Mouse (Mus musculus): ENCODE measurements around the gene Stra6. TPM values are rescaled to one million over a fixed set of nuclear protein-coding genes. Genes with fewer than 3 reads are reported as not detected.

The Stra6 gene
- polyA plus RNA-seq, 1 experiment from 2014 or later: 0.94 TPM

GRCm38 (mm10) chr9:58130909-58131308 lies 67.3 kb downstream of the Stra6 start:
- no peak for DNase-seq (ENCODE audit: low spot score)

DNA sequence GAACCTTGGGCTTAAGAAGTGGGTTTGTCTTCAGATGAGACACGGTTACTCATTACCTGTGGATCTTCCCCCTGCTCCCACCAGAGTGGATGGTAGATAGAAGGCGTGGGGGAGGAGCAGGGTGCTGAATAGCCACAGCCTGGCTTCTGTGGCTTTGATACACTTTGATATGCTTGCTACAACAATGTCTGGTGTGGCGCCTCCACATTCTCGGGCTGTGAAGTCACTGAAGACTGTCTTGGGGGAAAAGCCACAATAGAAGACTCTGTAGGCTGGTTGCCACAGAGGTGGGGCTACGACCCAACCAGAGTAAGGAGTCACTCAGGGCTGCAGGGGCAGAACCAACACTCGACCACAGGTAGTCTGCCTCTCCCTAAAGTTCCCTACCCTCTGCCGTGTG lies 68.1 kb downstream of the Stra6 start:
- peak; percentile 17 for DNase-seq (ENCODE audit: low spot score)

DNA sequence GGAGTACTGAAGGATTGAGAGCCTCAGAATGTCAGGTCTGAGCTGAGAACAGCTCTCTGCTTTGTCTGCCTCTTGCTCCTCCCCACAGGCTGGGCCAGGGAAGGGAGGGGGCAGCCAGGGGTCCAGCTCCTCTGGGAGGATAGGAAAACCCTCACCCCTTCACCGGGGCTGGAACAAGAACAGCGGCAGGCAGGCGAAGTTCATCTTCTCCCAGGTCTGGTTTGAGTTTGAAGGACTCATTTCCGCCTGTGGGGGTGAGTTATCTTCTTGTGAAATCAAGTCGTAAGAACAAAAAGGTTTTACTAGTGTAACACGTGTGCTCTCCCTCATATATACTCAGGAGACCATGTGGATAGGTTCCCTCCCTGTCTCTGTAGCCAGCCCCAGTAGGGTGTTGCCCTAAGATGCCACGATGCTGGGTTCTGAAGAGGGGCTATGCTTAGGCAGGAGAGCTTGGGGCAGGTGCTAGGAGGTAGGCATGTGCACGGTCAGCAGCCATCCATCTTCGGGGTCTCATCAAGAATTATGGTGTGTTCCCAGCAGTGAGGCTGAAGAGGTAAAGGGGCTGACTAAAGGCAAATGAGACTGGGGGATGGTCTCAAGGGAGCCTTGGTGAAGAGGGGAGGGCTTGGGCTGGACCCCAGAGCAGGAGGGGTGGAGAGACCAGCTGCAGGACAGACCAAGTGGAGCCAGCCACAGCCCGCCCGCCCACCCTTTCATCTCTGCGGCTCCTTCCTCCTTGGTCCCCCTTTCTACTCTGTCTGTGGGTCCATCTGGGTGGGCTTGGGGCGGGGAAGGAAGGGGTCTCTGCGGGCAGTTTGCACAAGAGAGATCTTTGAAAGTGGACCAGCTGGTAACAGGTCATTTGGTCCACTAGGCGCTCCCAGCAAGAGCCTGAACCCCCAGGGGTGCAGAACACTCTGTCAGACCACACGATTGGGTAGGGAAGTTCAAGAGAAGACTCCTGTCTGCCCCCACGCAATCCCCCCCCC lies 70.6 kb downstream of the Stra6 start:
- DNase-seq (ENCODE audit: low spot score): peak; percentile 60

DNA sequence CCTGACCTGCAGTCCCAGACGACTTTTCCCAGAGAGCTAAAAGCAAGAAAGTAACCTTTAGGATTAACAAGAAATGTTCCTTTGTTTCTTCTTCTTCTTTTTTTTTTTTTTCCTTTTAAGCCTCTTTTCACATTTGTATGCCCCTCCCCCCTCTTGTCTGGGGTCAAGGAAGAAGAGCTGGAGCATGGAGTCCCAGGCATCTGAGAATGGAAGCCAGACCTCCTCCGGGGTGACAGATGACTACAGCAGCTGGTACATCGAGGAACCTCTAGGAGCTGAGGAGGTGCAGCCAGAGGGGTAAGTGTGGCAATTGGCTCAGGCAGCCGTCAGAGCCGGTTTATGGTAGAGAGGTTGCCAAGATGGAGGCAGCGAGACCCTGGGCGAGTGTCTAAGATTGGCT lies 71.3 kb downstream of the Stra6 start:
- DNase-seq (ENCODE audit: low spot score): no peak

DNA sequence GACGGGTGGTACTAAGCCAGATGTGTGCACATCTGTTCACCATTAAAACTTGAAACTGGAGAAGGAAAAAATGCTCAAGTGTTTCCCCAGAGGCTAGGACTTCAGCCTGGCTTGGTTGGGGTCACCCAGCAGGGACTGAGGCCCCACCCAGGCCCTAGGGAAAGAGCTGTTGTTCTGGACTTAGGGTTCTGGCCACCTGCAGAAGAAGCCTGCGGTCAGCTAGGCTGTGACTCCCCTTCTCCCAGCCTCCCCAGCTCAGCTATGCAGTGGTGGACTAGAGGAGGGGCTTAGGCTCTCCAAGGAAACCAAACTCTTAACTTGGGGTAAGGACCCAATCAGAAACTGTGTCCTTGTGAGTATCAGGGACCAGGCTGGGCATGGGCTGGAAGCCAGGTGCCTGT lies 72.3 kb downstream of the Stra6 start:
- no peak for DNase-seq (ENCODE audit: low spot score)

- peak; percentile 39 for DNase-seq (ENCODE audit: low spot score)
Measured at GRCm38 (mm10) chr9:58139947-58140346, 76.4 kb downstream of the Stra6 start.

- DNase-seq (ENCODE audit: low spot score): no peak
Measured at GRCm38 (mm10) chr9:58143419-58143818, 79.8 kb downstream of the Stra6 start.

DNA sequence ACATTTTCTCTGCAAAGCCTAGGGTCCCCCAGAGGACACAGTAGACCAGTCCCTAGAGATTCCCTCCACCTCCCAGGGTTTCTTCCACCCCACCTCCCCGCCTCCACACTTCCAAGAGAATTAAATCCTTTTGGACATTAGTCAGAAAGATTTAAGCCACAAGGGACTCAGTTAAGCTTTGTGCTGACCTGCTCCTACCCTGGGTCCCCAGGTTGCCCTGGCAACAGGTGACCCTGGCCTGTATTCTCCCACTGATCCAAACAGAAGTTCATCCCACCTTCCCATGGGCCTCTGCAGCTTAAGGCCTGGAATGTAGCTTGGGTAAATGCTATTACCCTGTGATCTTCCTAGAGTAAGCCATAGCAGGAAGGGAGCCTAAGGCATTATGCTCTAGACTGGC lies 81.1 kb downstream of the Stra6 start:
- DNase-seq (ENCODE audit: low spot score): no peak

DNA sequence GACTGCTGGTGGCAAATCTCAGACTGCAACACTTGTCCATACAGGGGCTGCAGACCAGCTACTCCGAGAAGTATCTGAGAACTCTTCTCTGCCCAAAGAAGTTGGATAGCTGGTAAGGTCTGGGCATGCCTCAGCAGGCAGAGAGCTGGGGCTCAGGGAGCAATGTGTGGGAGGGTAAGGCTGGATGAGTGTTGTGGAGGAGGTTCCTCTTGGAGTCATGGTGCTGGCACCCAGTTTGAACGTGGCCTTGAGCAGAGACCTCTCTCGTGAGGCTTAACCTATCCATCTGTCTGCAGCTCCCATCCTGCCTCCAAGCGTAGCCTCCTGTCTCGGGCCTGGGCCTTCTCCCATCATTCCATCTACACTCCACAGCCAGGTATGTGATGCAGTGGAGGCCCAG lies 81.8 kb downstream of the Stra6 start:
- no peak for DNase-seq (ENCODE audit: low spot score)

- DNase-seq (ENCODE audit: low spot score): no peak
Measured at GRCm38 (mm10) chr9:58148806-58149205, 85.2 kb downstream of the Stra6 start.

- DNase-seq (ENCODE audit: low spot score): no peak
Measured at GRCm38 (mm10) chr9:58150733-58151361, 87.3 kb downstream of the Stra6 start.

- no peak for DNase-seq (ENCODE audit: low spot score)
Measured at GRCm38 (mm10) chr9:58153095-58153494, 89.5 kb downstream of the Stra6 start.

GRCm38 (mm10) chr9:58155366-58155765 lies 91.8 kb downstream of the Stra6 start:
- no peak for DNase-seq (ENCODE audit: low spot score)

- no peak for DNase-seq (ENCODE audit: low spot score)
Measured at GRCm38 (mm10) chr9:58156819-58157560, 93.4 kb downstream of the Stra6 start.

- DNase-seq (ENCODE audit: low spot score): no peak
Measured at GRCm38 (mm10) chr9:58157838-58158237, 94.2 kb downstream of the Stra6 start.

DNA sequence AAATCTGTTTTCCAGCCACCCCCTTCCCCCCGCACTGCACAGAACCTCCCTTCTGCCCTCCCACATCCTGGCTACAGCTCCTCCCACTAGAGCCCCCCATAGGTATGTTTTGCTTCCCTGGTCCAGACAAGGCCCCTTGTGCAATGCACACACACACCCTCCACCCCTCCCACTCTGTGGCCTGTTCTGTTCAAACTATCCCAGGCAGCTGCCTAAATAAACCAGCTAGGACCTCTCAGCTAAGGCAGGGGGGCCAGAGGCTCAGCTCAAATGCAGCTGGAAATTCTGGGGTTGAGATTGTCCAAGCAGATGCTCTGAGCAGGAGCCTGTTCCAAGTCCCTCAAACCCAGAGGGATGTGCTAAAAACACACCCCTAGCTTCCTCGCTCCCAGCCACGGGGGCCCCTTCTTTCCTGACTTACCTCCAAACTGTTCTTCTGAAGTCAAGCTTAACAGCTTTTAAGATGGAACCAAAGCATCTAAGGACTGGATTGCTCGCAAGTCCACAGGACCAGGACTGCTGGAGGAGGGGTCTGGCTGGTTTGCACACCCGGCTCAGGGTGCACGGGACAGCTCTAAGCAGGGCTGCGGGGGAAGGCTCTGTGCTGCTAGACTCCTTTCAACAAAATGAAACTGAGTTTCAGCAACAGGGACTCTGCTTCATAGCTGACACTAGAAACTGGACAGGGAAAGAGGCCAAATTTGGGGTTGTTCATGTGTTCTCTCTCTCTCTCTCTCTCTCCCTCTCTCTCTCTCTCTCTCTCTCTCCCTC lies 95.1 kb downstream of the Stra6 start:
- peak; percentile 16 for DNase-seq (ENCODE audit: low spot score)

- no peak for DNase-seq (ENCODE audit: low spot score)
Measured at GRCm38 (mm10) chr9:58159855-58160254, 96.3 kb downstream of the Stra6 start.

DNA sequence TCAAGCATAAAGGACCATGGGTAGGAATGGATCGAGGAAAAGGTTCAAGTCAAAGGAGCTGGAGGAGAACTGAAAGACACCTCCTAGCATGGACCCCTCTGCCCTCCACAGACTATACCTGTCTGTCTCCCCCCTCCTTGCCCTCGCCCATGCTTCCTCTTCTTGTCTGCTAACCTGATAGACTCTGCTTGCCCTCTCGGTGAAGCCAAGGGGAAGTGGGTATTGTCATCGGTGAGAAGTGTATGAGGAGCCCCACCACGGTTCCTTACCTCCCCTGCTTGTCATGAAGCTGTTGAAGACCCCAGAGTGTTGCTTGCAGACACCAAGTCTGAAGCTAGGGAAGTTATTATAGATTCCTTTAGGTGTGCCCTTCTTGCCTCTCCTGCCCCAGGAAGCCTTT lies 96.7 kb downstream of the Stra6 start:
- no peak for DNase-seq (ENCODE audit: low spot score)

DNA sequence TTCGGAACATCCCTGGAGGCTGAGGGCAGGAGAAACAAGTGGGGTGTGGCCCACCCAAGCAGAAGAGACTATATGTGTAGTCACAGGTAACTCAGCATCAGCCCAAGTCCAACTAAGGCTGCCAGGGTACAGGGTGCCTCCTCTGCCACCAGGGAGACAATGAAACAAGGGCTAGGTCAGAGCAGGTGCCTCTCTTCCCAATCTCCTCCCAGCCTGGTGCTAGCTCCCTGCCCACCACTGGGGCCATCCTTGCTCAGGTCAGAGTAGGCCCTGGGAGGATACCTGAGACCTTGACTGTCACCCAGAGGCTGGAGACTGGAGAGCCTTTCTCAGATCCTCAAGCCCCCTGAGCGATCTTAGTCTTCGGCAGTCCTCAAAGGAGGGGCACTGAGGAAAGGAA lies 98.6 kb downstream of the Stra6 start:
- no peak for DNase-seq (ENCODE audit: low spot score)

- DNase-seq (ENCODE audit: low spot score): no peak
Measured at GRCm38 (mm10) chr9:58163146-58163545, 99.6 kb downstream of the Stra6 start.

GRCm38 (mm10) chr9:58165779-58166178 lies 102.2 kb downstream of the Stra6 start:
- no peak for DNase-seq (ENCODE audit: low spot score)
